Mouse (Mus musculus): ENCODE measurements around the gene Mmp15. TPM values are rescaled to one million over a fixed set of nuclear protein-coding genes. Genes with fewer than 3 reads are reported as not detected.

Mmp15 gene
- 1.1 and 1.2 TPM in 2 replicates for polyA plus RNA-seq (2015; fragmentation: Nextera tagmentation; extraction: Ambion mirVana)

GRCm38 (mm10) chr8:95352151-95352870 is at the start of gene Mmp15:
Gene Mmp15 (plus strand): TSS chr8:95352268.
- H3K27me3 ChIP-seq: peaks cover 74% of the 10 kb centered on the region
- H3K27ac ChIP-seq (replicated peaks): no peak within 1 kb of the TSS
- H3K36me3 ChIP-seq (replicated peaks): no peaks in the 10 kb centered on the region
- peak within 1 kb of the TSS; percentile 18; the same call in 1 of the 2 replicates for H3K9ac ChIP-seq
- peak within 1 kb of the TSS; percentile 56 for H3K4me3 ChIP-seq (replicated peaks)
- WGBS (ENCODE audit: insufficient replicate concordance): 1% methylated on average over 78 of the region's 80 CpGs
- H3K4me2 ChIP-seq: peak within 1 kb of the TSS; percentile 67
- no peaks in the 10 kb centered on the region for H3K9me3 ChIP-seq (replicated peaks)
- no peaks in the 10 kb centered on the region; the same call in 1 of the 2 replicates for H3K4me1 ChIP-seq (replicated peaks)
- peak; percentile 50 for ATAC-seq (ENCODE audit: insufficient read depth)

DNA sequence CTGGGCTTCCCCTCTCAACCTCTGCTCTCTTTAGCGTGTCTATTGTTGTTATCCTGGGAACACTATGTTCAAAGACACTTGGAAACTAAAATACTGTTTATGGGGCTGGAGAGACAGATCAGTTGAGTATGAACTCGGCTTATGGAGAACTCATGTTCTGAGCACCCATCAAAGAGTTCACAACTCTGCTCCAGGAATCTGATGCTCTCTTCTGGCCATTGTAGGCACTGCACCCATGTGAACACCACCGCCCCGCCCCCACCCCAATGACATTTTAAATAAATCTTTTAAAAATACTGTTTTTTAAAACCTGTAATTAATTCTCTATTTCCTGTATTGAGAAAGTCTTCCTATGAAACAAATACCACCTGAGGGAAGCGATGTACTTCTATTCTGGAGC is 49.7 kb upstream of the Mmp15 start:
- Histone ChIP-seq H3K27me3 (no peaks in the 10 kb centered on the region), H3K4me2 (no peak overlapping the region), H3K4me1 (replicated peaks) (no peaks in the 10 kb centered on the region), H3K9me3 (replicated peaks) (no peaks in the 10 kb centered on the region), H3K36me3 (replicated peaks) (no peaks in the 10 kb centered on the region), H3K4me3 (replicated peaks) (no peak overlapping the region), H3K27ac (replicated peaks) (no peak overlapping the region), H3K9ac (no peak overlapping the region)
- ATAC-seq (ENCODE audit: insufficient read depth): no peak
- 8% methylated on average over 5 of the region's 5 CpGs for WGBS (ENCODE audit: insufficient replicate concordance)

- 42% methylated on average over 4 of the region's 4 CpGs for WGBS (ENCODE audit: insufficient replicate concordance)
- Histone ChIP-seq H3K27ac (replicated peaks) (no peak overlapping the region), H3K9me3 (replicated peaks) (no peaks in the 10 kb centered on the region), H3K27me3 (no peaks in the 10 kb centered on the region), H3K4me3 (replicated peaks) (no peak overlapping the region), H3K36me3 (replicated peaks) (no peaks in the 10 kb centered on the region), H3K4me2 (no peak overlapping the region), H3K9ac (no peak overlapping the region), H3K4me1 (replicated peaks) (no peaks in the 10 kb centered on the region)
- ATAC-seq (ENCODE audit: insufficient read depth): no peak
Measured at GRCm38 (mm10) chr8:95305526-95305925, 46.5 kb upstream of the Mmp15 start.

DNA sequence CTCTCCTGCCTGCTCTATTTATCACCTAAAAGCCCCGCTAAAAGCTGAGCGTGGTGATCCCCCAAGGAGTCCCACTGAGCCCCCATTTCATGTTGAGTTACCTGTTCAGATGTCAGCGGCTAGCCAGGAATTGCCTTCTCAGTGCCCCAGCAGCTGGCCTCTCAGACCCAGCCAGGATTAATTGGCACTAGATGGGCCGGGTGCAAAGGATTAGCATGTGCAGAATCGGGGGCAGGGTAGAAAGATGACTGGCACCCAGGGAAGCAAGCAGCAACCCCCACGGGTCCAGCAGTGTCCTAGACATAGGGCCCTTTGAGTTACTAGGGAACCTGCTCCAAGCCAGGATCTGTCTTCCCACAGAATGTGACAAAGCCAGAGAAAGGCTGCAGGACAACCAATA is 45.6 kb upstream of the Mmp15 start, which contains the start of gene Cngb1:
Cngb1 (minus strand) TSS at position 155 of the 400 bp plus-strand sequence.
- Histone ChIP-seq H3K9ac (no peak within 1 kb of the TSS), H3K4me3 (replicated peaks) (no peak within 1 kb of the TSS), H3K36me3 (replicated peaks) (no peaks in the 10 kb centered on the region), H3K27ac (replicated peaks) (no peak within 1 kb of the TSS), H3K27me3 (no peaks in the 10 kb centered on the region), H3K4me2 (no peak within 1 kb of the TSS), H3K4me1 (replicated peaks) (no peaks in the 10 kb centered on the region), H3K9me3 (replicated peaks) (no peaks in the 10 kb centered on the region)
- ATAC-seq (ENCODE audit: insufficient read depth): no peak
- 34% methylated on average over 6 of the region's 6 CpGs for whole genome bisulfite sequencing (ENCODE audit: insufficient replicate concordance)

DNA sequence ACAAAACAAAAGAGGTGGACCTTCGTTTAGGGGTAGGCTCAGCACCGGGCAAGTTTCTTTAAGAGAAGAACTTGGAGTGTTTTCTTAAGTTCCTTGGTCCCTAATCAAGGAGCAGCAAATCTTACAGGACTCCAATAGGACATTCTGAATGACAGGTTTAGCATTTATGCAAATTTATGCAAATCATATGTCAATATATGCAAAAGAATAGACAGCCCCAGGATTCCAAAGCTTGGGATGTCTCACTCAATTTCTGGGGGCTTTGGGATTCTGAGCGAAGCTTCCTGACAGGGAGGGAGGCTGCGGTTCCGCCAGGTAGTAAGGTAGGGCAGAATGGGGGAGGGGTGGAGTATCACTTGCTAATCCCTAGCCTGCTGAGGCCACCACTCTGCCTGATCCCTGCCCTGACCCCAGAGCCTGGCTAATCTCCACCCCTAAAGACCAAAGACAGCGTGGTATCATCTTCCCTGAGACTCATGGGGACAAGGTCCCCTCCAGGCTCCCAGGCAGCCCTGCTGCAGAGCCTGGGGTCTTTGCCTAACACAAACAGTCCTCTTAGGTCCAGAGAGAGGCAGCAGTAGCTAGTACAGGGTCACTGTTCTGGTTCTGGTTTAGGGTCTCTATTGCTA is 41.6 kb upstream of the Mmp15 start, which contains the start of gene Tepp:
Tepp (plus strand) TSS at position 225 of the 629 bp plus-strand sequence.
- no peaks in the 10 kb centered on the region for H3K9me3 ChIP-seq (replicated peaks)
- H3K4me3 ChIP-seq (replicated peaks): no peak within 1 kb of the TSS
- H3K27ac ChIP-seq (replicated peaks): no peak within 1 kb of the TSS
- H3K9ac ChIP-seq: no peak within 1 kb of the TSS
- 35% methylated on average over 6 of the region's 6 CpGs for WGBS (ENCODE audit: insufficient replicate concordance)
- no peaks in the 10 kb centered on the region for H3K36me3 ChIP-seq (replicated peaks)
- H3K27me3 ChIP-seq: no peaks in the 10 kb centered on the region
- ATAC-seq (ENCODE audit: insufficient read depth): no peak
- H3K4me1 ChIP-seq (replicated peaks): no peaks in the 10 kb centered on the region
- no peak within 1 kb of the TSS for H3K4me2 ChIP-seq

GRCm38 (mm10) chr8:95312836-95313235 is 39.2 kb upstream of the Mmp15 start:
- Histone ChIP-seq H3K4me2 (no peak overlapping the region), H3K27ac (replicated peaks) (no peak overlapping the region), H3K36me3 (replicated peaks) (no peaks in the 10 kb centered on the region), H3K9me3 (replicated peaks) (no peaks in the 10 kb centered on the region), H3K27me3 (no peaks in the 10 kb centered on the region), H3K4me1 (replicated peaks) (no peaks in the 10 kb centered on the region), H3K4me3 (replicated peaks) (no peak overlapping the region), H3K9ac (no peak overlapping the region)
- no peak for ATAC-seq (ENCODE audit: insufficient read depth)
- WGBS (ENCODE audit: insufficient replicate concordance): 52% methylated on average over 18 of the region's 18 CpGs

GRCm38 (mm10) chr8:95313857-95314256 is 38.2 kb upstream of the Mmp15 start:
- no peak overlapping the region for H3K27ac ChIP-seq (replicated peaks)
- H3K4me3 ChIP-seq (replicated peaks): no peak overlapping the region
- WGBS (ENCODE audit: insufficient replicate concordance): 66% methylated on average over 6 of the region's 6 CpGs
- H3K27me3 ChIP-seq: peaks cover 8% of the 10 kb centered on the region
- H3K4me1 ChIP-seq (replicated peaks): no peaks in the 10 kb centered on the region
- no peak for ATAC-seq (ENCODE audit: insufficient read depth)
- H3K36me3 ChIP-seq (replicated peaks): no peaks in the 10 kb centered on the region
- no peak overlapping the region for H3K4me2 ChIP-seq
- no peak overlapping the region for H3K9ac ChIP-seq
- no peaks in the 10 kb centered on the region for H3K9me3 ChIP-seq (replicated peaks)

DNA sequence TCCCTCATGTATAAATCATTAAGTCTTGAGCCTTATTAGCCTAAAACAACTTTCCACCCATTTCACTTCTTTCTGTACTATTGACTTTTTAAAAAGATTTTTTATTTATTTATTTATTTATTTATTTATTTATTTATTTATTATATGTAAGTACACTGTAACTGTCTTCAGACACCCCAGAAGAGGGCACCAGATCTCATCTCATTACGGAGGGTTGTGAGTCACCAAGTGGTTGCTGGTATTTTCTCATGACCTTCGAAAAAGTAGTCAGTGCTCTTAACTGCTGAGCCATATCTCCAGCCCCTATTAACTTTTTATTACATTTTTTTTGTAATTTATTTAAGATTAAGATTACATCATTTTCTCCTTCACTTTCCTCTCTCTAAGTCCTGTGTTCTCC is 37.4 kb upstream of the Mmp15 start:
- no peak overlapping the region for H3K4me3 ChIP-seq (replicated peaks)
- H3K36me3 ChIP-seq (replicated peaks): no peaks in the 10 kb centered on the region
- WGBS (ENCODE audit: insufficient replicate concordance): 42% methylated on average over 2 of the region's 2 CpGs
- no peaks in the 10 kb centered on the region for H3K4me1 ChIP-seq (replicated peaks)
- no peak overlapping the region for H3K27ac ChIP-seq (replicated peaks)
- no peaks in the 10 kb centered on the region for H3K9me3 ChIP-seq (replicated peaks)
- no peak overlapping the region for H3K9ac ChIP-seq
- peaks cover 17% of the 10 kb centered on the region for H3K27me3 ChIP-seq
- no peak overlapping the region for H3K4me2 ChIP-seq
- no peak for ATAC-seq (ENCODE audit: insufficient read depth)

DNA sequence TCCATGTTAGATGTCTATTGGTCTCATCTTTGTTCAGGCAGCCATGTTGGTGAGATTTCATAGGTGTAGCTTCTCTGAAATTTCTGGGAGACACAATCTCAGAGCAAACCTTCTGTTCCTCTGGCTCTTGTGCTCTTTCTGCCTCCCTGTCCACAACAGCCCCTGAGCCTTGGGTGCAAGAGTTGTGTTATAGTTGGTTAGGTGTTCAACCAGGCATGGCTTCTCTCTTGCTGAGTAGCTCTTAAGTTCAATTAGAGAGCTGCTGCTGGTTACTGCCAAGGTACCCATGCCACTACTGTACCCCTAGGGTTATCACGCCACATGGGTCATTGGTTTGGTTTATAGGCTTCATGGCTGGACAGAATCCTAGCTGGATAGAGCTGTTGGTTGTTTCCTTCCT is 36.7 kb upstream of the Mmp15 start:
- no peak overlapping the region for H3K4me3 ChIP-seq (replicated peaks)
- WGBS (ENCODE audit: insufficient replicate concordance): 68% methylated on average over 1 of the region's 1 CpGs
- no peak for ATAC-seq (ENCODE audit: insufficient read depth)

GRCm38 (mm10) chr8:95320224-95321139 is 31.6 kb upstream of the Mmp15 start:
- 5% methylated on average over 41 of the region's 41 CpGs for WGBS (ENCODE audit: insufficient replicate concordance)
- Histone ChIP-seq H3K4me2 (peak overlapping the region; percentile 74), H3K36me3 (replicated peaks) (peaks cover under 1% of the 10 kb centered on the region; the same call in 1 of the 2 replicates), H3K4me3 (replicated peaks) (peak overlapping the region; percentile 42), H3K27me3 (peaks cover 39% of the 10 kb centered on the region), H3K9ac (no peak overlapping the region), H3K9me3 (replicated peaks) (no peaks in the 10 kb centered on the region), H3K27ac (replicated peaks) (no peak overlapping the region), H3K4me1 (replicated peaks) (peaks cover 11% of the 10 kb centered on the region; the same call in 1 of the 2 replicates)
- ATAC-seq (ENCODE audit: insufficient read depth): 0 out of 2 replicates have a peak, but pooled peaks have one; percentile 22

More for the DNA sequence above, 36.7 kb upstream of the Mmp15 start:
- H3K9ac ChIP-seq: no peak overlapping the region
- no peaks in the 10 kb centered on the region for H3K9me3 ChIP-seq (replicated peaks)
- H3K4me2 ChIP-seq: no peak overlapping the region
- H3K27ac ChIP-seq (replicated peaks): no peak overlapping the region
- peaks cover 4% of the 10 kb centered on the region; the same call in 1 of the 2 replicates for H3K4me1 ChIP-seq (replicated peaks)
- H3K27me3 ChIP-seq: peaks cover 23% of the 10 kb centered on the region
- H3K36me3 ChIP-seq (replicated peaks): no peaks in the 10 kb centered on the region

Measured in liver, embryonic 15.5 days (tissue).